Mouse (Mus musculus): Measurements from ENCODE around the gene Fam172a. TPM values are rescaled to one million over a fixed set of nuclear protein-coding genes. Genes with fewer than 3 reads are reported as not detected.

The Fam172a gene
- polyA plus RNA-seq, 1 experiment from 2014 or later: 21.1 TPM

DNA sequence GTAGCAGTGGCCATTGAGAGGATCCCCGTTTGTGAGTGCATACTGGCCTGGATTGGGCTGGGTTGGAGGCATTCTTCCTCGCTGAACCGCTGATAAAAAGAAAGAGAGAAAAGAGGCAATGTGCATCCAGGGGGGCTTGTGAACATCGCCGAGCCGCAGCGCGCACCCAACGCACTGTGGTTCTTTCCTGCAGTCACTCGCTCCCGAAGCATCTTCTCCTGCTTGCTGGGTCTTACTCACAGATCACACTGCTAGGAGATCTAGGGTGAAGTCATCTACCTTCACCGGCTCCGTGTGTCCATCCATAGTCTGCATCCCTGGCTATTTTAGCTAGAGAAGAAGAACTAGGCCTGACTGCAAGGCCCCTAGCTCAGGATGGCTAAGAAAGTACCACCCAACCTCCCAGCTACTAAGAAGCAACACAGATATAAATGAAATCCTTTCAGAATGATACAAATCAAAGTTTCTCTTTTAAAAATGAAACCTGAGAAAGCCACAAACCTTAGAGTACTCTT is 493.8 kb downstream of the Fam172a start:
- Histone ChIP-seq H3K9ac (0 out of 2 replicates have a peak overlapping the region, but pooled peaks have one; percentile 17), H3K4me3 (peak overlapping the region; percentile 45), H3K27ac (no peak overlapping the region), H3K4me1 (replicated peaks) (peaks cover 23% of the 10 kb centered on the region), H3K27me3 (peaks cover 68% of the 10 kb centered on the region), H3K4me2 (peak overlapping the region; percentile 67), H3K9me3 (replicated peaks) (no peaks in the 10 kb centered on the region), H3K36me3 (no peaks in the 10 kb centered on the region)
- WGBS: 24% methylated on average over 13 of the region's 13 CpGs
- ATAC-seq (replicated peaks; ENCODE audit: insufficient number of reproducible peaks, insufficient read depth, low FRiP score, low read depth): no peak

DNA sequence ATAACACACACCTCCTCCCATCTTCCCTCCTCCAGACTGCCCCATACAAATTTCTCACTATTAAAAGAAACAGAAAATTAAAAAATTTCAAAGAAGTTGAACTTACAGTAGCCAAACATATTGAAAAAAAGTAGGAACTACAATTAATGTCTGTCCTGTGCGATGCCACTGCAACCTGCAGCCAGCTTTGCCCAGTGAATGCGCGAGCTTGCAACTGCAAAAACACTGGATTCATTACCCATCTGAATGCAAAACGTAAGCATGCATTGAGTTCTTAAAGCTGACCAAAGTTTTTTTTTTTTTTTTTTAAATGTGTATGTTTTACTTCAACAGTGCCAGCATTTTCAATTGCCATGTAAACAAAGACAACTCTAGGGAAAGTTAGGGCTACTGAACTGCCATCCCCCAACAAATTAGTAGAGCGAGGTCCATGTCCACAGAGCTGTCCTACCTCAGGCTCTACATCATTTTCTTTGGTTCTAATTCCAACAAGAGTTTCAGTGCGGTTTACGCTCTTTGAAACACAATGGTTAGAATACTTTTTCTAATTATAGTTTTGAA is 494.5 kb downstream of the Fam172a start:
- H3K27ac ChIP-seq: no peak overlapping the region
- ATAC-seq (replicated peaks; ENCODE audit: insufficient number of reproducible peaks, insufficient read depth, low FRiP score, low read depth): no peak
- H3K36me3 ChIP-seq: no peaks in the 10 kb centered on the region
- no peak overlapping the region for H3K4me2 ChIP-seq
- peaks cover 23% of the 10 kb centered on the region for H3K4me1 ChIP-seq (replicated peaks)
- H3K4me3 ChIP-seq: peak overlapping the region; percentile 5
- H3K27me3 ChIP-seq: peaks cover 63% of the 10 kb centered on the region
- H3K9ac ChIP-seq: no peak overlapping the region
- H3K9me3 ChIP-seq (replicated peaks): no peaks in the 10 kb centered on the region
- WGBS: 50% methylated on average over 7 of the region's 7 CpGs

DNA sequence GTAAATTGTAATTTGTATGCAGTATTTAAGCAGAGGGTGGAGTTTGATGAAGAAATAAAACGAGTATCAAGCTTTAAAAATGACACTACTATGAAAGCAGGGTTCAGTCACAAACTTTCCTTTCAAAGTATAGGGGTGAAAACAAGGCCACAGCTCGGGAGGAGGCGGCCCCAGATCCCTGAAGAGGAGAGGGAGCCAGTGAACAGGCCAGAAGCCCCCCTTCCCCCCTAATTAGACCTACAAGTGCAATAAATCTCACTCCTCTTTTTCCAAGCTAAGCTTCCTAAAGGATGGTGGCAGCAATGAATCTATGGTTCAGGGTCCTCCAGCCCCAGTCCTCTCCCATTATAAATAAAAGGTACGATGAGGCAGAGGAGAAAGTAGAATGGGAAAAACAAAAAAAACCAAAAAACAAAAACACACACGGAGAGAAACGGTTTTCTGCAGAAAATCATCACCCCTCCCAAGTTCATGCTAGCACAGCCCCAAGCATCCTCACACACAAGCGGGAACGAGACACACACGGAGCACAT is 495.5 kb downstream of the Fam172a start:
- no peak for ATAC-seq (replicated peaks; ENCODE audit: insufficient number of reproducible peaks, insufficient read depth, low FRiP score, low read depth)
- WGBS: 6% methylated on average over 9 of the region's 9 CpGs
- H3K4me1 ChIP-seq (replicated peaks): peaks cover 28% of the 10 kb centered on the region
- no peaks in the 10 kb centered on the region for H3K36me3 ChIP-seq
- H3K4me2 ChIP-seq: peak overlapping the region; percentile 94
- peak overlapping the region; percentile 83 for H3K9ac ChIP-seq
- peak overlapping the region; percentile 93 for H3K27ac ChIP-seq
- H3K9me3 ChIP-seq (replicated peaks): no peaks in the 10 kb centered on the region
- peak overlapping the region; percentile 85 for H3K4me3 ChIP-seq
- peaks cover 59% of the 10 kb centered on the region for H3K27me3 ChIP-seq

DNA sequence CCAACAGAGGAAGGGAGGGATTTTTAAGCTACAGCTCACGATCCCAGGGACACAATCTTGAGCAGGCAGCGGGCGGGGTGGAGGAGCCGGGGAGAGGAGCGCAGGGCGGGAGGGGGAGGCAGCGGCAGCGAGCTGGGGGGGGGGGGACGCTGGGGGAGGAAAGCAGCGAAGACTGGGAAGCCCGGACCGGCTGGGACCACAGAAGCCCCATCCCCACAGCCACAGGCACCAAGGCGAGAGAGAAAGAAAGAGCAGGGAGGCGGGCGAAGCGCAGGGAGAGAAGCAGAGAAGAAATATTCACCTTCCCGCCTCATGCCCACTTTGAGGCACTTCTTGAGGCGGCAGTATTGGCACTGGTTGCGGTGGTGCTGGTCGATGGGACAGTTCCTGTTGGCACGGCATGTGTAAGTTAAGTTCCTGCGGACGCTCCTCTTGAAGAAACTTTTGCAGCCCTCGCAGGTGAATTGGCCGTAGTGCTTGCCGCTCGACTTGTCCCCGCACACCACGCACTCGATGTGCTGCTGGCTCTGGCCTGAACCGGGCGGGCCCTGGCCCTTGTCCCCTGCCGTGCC is 496.1 kb downstream of the Fam172a start:
- under 1% methylated on average over 28 of the region's 33 CpGs for WGBS
- Histone ChIP-seq H3K36me3 (no peaks in the 10 kb centered on the region), H3K9me3 (replicated peaks) (no peaks in the 10 kb centered on the region), H3K4me1 (replicated peaks) (peaks cover 31% of the 10 kb centered on the region), H3K27ac (peak overlapping the region; percentile 93), H3K27me3 (peaks cover 54% of the 10 kb centered on the region), H3K9ac (peak overlapping the region; percentile 83), H3K4me2 (peak overlapping the region; percentile 94), H3K4me3 (peak overlapping the region; percentile 85)
- ATAC-seq (replicated peaks; ENCODE audit: insufficient number of reproducible peaks, insufficient read depth, low FRiP score, low read depth): no peak

DNA sequence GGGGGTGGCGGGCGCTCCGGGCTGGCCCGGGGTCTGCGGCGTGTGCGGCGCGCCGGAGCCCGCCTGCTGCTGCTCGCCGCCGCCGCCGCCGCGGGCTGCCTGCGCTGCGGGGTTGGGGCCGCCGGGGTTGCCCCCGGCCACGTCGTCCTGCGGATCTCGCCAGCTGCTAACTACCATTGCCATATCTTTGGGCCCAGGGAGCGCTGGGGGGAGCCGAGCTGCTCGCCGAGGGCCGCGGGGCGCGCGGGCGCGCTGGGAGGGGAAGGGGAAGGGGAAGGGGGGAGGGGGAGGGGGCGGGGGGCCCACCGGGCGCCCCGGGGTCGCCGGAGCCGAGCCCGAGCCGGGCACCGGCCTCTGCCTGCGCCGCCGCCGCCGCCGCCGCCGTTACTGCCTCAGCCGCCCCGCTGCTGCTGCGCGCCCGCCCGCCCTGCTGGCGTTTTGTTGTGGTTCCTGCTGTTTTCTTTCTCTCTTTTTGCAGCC is 496.6 kb downstream of the Fam172a start:
- peak overlapping the region; percentile 94 for H3K4me2 ChIP-seq
- peak overlapping the region; percentile 83 for H3K9ac ChIP-seq
- peak overlapping the region; percentile 93 for H3K27ac ChIP-seq
- H3K27me3 ChIP-seq: peaks cover 49% of the 10 kb centered on the region
- no peaks in the 10 kb centered on the region for H3K36me3 ChIP-seq
- H3K4me1 ChIP-seq (replicated peaks): peaks cover 31% of the 10 kb centered on the region
- H3K9me3 ChIP-seq (replicated peaks): no peaks in the 10 kb centered on the region
- under 1% methylated on average over 27 of the region's 63 CpGs for WGBS
- ATAC-seq (replicated peaks; ENCODE audit: insufficient number of reproducible peaks, insufficient read depth, low FRiP score, low read depth): no peak
- peak overlapping the region; percentile 85 for H3K4me3 ChIP-seq

DNA sequence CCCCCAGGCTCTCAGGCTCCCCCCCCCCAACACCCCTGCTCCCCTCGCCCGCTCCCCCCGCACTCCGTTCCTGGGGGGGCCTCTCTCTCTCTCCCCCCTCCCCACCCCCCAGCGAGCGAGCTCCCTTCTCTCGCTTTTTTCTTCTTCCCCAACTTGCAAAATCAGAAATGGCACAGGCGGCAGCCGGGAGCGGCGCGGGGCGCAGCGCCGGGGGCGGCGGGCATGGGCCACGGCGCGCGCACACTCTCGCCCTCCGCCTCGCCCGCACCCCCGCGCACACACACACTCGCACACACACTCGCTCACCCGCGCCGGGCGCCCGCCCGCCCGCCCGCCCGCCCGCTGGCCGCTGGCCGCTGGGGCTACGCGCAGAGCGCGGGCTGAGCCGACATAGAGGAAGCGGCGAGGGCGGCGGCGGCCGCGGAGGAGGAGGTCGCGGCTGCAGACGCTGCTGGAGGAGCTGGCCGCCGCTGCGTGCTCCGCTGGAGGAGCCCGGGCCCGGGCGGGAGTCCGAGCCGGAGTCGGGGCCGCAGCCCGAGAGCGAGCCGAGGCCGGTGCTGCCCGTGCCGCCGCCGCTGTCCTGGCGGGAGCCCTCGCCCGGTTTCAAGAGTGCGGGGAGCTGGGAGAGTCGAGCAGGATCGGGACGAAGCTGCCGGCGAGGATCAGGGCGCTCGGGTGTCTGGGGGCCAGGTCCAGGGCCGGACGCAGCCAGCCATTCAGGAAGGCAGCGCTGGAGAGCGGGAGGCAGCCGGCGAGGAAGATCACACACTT is 497.2 kb downstream of the Fam172a start:
- Histone ChIP-seq H3K36me3 (no peaks in the 10 kb centered on the region), H3K9ac (peak overlapping the region; percentile 83), H3K4me3 (peak overlapping the region; percentile 85), H3K4me1 (replicated peaks) (peaks cover 31% of the 10 kb centered on the region), H3K27me3 (peaks cover 47% of the 10 kb centered on the region), H3K27ac (peak overlapping the region; percentile 93), H3K9me3 (replicated peaks) (no peaks in the 10 kb centered on the region), H3K4me2 (peak overlapping the region; percentile 94)
- WGBS: under 1% methylated on average over 88 of the region's 92 CpGs
- peak; percentile 10; the same call in 1 of the 2 replicates for ATAC-seq (replicated peaks; ENCODE audit: insufficient number of reproducible peaks, insufficient read depth, low FRiP score, low read depth)

DNA sequence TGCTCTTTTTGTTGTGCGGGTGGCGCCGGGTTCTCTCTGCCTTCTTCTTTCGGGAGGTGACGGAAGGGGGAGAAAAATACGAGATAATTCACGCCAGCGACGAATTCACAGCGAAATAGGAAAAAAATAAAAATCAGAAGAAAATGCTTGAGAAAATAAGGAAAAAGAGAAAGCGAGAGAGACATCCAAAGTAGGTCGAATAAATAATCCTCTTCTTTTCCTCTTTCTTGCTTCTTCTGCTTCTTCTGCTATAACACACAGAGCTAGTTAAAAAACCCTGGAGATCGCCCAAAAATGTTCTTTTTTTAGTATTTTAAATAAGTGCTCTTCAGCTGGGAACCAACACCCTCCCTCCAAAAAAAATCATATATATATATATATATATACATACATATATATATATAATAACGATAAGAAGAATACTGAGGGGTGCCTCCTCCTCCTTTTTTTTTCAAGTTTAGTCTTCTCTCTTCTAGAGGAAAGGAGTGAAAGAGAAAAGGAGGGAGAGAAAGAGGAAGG is 497.9 kb downstream of the Fam172a start, which contains the start of gene Nr2f1:
Nr2f1 (minus strand) TSS at position 116 of the 519 bp plus-strand sequence.
- under 1% methylated on average over 14 of the region's 14 CpGs for WGBS
- peak within 1 kb of the TSS; percentile 94 for H3K4me2 ChIP-seq
- ATAC-seq (replicated peaks; ENCODE audit: insufficient number of reproducible peaks, insufficient read depth, low FRiP score, low read depth): no peak
- H3K9ac ChIP-seq: peak within 1 kb of the TSS; percentile 83
- H3K36me3 ChIP-seq: no peaks in the 10 kb centered on the region
- peaks cover 30% of the 10 kb centered on the region for H3K4me1 ChIP-seq (replicated peaks)
- H3K4me3 ChIP-seq: peak within 1 kb of the TSS; percentile 85
- H3K9me3 ChIP-seq (replicated peaks): no peaks in the 10 kb centered on the region
- peak within 1 kb of the TSS; percentile 93 for H3K27ac ChIP-seq
- peaks cover 41% of the 10 kb centered on the region for H3K27me3 ChIP-seq

DNA sequence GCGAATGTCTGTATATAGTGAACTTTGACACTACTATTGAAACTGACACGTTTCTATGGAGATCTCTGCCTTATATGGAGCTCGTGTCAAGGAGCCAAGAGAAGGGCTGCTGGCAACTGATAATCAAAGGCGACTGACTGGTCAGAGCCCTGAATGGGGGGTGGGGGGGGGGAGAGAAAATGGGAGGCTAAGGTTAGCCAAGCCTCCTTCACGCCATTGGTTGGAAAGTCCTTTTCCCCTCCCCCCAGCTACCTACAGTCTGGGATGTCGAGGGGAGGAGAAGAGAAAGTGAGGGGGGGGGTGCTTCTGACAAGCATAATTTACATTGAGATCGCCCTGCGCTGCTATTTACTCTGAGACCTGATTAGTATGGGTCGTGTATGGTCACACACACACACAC is 498.6 kb downstream of the Fam172a start:
- H3K9ac ChIP-seq: no peak overlapping the region
- H3K27ac ChIP-seq: peak overlapping the region; percentile 45
- WGBS: 0% methylated on average over 9 of the region's 9 CpGs
- peak overlapping the region; percentile 94 for H3K4me2 ChIP-seq
- peaks cover 38% of the 10 kb centered on the region for H3K27me3 ChIP-seq
- H3K36me3 ChIP-seq: no peaks in the 10 kb centered on the region
- peak overlapping the region; percentile 85 for H3K4me3 ChIP-seq
- H3K9me3 ChIP-seq (replicated peaks): no peaks in the 10 kb centered on the region
- peak; percentile 7; the same call in 1 of the 2 replicates for ATAC-seq (replicated peaks; ENCODE audit: insufficient number of reproducible peaks, insufficient read depth, low FRiP score, low read depth)
- H3K4me1 ChIP-seq (replicated peaks): peaks cover 23% of the 10 kb centered on the region

DNA sequence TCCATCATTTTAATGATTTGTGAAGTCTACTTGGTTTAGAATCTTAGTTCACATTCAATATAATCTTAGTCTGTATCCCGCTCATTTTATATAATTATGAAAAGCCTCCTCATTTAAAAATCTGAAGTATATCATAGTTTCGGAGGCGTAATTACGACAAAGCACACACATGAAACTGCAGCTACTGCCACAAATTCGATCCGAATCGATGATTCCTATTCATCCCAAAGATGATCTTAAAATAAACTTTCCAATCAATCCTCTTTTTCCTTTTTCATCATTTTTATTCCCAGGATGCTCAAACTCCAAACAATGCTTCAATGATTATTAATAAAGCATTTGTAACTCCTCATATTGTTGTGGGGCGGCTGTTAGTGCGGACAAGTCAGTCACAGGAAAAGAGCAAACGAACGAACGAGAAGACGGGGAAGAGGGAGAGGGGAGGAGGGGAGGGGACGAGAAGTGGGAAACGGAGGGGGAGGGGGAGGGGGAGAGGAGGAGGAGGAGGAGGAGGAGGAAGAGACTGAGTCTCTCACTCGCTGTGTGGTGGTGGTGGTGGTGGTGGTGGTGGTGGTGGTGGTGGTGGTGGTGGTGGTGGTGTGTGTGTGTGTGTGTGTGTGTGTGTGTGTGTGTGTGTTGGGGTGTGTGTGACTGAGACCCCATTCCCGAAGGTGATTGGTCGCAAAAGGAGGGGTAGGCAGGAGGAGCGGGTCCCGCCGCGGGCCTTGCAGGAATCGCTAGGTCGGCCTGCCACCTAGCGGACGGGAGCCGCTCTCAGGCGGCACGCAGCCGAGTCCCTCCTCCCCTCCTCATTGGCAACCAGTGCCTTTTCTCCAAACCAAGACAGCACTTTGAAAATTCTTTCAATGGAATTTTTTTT is 499.4 kb downstream of the Fam172a start:
- Histone ChIP-seq H3K36me3 (no peaks in the 10 kb centered on the region), H3K27ac (0 out of 2 replicates have a peak overlapping the region, but pooled peaks have one; percentile 47), H3K9ac (no peak overlapping the region), H3K4me3 (peak overlapping the region; percentile 85), H3K4me2 (peak overlapping the region; percentile 94), H3K4me1 (replicated peaks) (peaks cover 23% of the 10 kb centered on the region), H3K27me3 (peaks cover 31% of the 10 kb centered on the region), H3K9me3 (replicated peaks) (no peaks in the 10 kb centered on the region)
- 2% methylated on average over 30 of the region's 30 CpGs for WGBS
- ATAC-seq (replicated peaks; ENCODE audit: insufficient number of reproducible peaks, insufficient read depth, low FRiP score, low read depth): peak; percentile 61; the same call in 1 of the 2 replicates

DNA sequence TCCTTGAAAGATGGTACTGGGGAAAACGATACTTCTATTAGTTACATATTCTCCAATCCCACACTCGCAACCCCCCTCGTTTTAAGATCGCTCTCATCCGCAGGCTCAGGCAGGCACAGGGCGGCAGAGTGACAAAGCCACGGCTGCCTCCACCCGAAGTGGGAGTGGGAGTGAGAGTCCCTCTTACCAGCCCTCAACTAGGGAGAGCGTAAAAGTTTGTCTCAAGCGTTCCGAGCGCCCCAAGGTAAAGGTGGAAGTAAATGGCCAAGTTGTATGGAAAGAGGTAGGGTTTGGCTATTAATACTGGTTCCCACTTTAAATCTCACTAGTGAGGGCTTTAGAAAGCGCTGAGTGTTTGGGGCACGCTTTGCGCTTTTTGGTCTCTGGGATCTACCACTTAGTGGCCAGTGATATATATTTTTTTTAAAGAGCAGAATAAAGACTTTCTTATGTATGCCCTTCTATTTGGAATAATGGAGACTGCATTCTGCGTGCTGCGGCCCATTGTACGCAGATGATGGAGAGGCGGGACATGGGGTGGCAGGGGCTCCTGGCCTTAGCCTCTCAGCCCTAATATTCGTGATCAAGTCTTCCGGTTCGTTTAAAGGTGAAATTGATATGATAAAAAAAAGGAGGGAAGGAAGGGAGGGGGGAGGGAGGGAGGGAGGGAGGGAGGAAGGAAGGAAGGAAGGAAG is 500.2 kb downstream of the Fam172a start:
- Histone ChIP-seq H3K27me3 (peaks cover 30% of the 10 kb centered on the region), H3K9me3 (replicated peaks) (no peaks in the 10 kb centered on the region), H3K9ac (peak overlapping the region; percentile 29; the same call in 1 of the 2 replicates), H3K4me3 (peak overlapping the region; percentile 85), H3K27ac (peak overlapping the region; percentile 47), H3K36me3 (no peaks in the 10 kb centered on the region), H3K4me2 (peak overlapping the region; percentile 94), H3K4me1 (replicated peaks) (peaks cover 23% of the 10 kb centered on the region)
- ATAC-seq (replicated peaks; ENCODE audit: insufficient number of reproducible peaks, insufficient read depth, low FRiP score, low read depth): no peak
- WGBS: under 1% methylated on average over 22 of the region's 22 CpGs
